Mouse (Mus musculus) neutrophil, adult 5-6 weeks (primary cell): ENCODE measurements around the gene Ptprd. TPM values are rescaled to one million over a fixed set of nuclear protein-coding genes. Genes with fewer than 3 reads are reported as not detected.

Experiments
- ATAC-seq: fragments of 151-379, 151-347 bp; 2 replicates; pipeline ENCODE4 v1.8.0; 2017; ENCODE audit warnings: mild to moderate bottlenecking, moderate TSS enrichment; ENCODE audit not compliant: insufficient number of reproducible peaks, poor library complexity, low FRiP score, severe bottlenecking; ENCODE audit errors: extremely low read depth
- total RNA-seq: library from RNA; stranded (forward); fragments of 200-1000 nt; gene quantifications from 2 replicates; pipeline ENCODE4 v1.2.3, GENCODE M21; 2017

Gene Ptprd
- 0.12 and 0.35 TPM in 2 replicates for total RNA-seq

DNA sequence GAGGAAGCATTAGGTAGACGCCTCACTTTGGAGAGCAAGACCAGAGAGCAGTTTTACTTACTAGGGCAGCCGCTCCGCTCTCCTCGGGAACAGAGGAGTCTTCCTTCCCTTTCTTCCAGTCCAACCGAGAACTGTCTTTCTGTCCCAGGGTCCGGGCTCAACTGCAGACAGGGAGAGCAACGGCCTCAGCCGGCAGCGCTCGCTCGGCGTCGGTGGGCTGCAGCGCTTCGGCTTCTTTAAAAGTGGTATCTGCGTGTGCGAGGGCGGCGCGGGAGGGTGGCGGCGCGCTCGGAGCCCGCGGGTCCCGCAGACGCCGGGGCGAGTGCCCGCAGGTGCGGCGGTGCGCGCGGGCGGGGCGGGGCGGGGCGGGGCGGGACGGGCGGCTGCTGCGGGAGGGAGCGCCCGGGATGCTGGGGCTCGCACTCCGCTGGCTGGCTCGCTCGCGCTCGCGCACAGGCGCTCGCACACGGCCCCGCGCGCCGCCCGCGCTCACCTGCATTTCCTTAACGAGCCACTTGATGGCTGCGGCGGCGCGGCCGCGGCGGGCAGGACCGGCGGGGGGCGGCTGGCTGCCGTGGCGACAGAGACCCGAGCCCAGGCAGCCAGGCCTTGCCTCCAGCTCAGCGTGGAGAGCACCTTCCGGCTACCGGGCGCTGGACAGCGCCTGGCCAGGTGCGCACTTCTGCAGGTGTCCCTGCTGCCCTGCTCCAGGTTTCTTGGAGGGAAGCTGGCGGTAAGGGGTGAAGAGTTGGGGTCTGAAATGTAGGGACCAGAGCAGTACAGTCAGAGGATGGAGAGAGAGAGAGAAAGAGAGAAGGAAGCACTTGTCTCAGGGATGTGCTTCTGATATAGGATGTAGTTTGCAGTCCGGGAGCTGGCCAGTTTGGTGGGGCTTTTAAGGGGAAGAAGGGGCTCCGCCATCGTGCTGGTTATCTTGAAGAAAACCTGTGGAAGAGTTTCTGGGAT, at the start of gene Ptprd:
TSS of gene Ptprd (minus strand) at position 433 of the 966 bp plus-strand sequence.
- no peak for ATAC-seq

DNA sequence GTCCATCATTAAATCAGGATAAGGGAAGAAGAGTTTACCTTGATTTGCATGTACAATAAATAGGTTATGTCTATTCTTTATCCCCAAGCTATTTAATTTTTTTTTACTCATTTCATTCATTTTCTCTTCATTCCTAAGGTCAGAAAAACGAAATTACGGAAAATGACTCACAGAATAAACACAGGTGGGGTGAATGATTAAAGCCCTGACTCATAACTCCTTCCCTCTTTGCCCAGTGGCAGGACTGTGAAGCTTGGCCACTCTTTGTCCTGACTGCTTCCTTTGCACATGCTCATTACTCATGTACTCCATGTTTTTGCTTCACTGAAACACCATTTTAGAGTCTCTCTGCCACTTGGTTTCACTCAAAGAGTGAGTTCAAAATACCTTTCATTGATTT, 24.1 kb upstream of the Ptprd start:
- ATAC-seq: no peak

DNA sequence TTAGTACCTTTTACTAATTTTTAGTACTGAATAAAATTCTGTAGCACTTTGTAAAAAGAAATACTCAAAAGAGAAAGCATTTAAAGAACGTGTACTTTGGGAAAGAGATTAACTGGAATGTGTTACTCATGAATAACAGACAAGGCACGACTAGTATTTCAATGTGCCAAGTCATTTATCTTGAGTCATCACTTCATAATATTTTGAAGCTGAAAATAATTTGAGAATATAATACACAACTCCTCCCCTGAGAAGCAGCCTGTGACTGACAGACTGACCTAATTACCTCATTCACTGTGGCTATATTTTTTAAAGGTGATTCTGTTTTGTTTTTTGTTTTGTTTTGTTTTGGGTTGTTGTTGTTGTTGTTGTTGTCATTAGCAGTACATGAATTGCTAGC, 23.6 kb upstream of the Ptprd start:
- no peak for ATAC-seq

DNA sequence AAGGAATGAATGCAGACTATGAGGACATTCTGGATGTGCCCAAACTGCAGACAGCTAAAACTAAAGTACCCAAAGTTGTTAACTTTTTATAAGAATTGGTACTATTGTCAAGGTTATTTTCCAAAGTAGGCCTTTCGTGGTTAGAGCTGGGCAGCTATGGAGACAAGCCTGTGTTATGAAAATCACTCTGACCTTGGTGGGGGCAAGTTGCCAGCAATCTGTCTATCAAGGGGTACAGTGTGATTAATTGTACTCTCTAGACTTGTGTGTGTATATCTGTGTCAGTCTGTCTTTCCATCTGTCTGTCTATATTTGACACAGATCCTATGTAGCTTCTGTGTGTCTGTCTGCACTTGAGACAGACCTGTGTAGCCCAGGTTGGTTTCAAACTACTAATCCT, 22.9 kb upstream of the Ptprd start:
- ATAC-seq: no peak

DNA sequence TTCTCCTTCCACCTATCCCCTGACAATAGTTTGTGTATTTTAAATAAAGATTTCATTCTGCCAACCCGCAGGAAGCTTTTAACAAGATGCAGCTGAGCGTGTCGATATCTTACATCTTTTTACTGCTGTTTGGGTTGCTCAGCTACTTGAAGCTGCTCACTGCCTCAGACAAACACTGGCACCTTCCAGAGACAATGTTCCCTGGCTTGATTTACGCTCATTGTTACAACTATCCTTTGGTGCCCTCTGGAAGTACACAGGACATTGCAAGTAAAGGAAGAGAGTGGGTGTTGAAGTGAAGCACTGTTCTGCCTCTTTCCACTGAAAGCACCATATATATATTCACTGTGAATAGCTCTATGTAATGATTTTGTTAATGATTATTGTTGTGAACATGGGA, 2.2 kb upstream of the Ptprd start:
- ATAC-seq: no peak

DNA sequence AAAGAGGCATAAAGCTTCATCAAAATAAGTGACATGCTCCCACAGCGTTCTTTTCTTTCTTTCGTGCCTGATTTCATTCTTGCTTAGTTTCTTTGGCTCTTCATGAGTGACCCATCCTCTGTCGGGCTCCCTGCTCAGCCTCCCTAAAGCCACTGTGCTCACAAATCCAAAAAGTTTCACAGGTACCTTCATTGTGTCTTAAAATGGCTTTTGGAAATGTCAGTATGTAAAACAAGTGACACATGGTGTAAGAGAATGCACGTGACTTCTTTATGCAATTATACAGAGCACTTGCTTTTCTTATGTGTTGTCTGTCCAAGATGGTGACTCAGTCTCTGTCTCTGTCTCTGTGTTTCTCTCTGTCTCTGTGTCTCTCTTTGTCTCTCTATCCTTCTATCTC, 1.2 kb upstream of the Ptprd start:
- no peak for ATAC-seq

DNA sequence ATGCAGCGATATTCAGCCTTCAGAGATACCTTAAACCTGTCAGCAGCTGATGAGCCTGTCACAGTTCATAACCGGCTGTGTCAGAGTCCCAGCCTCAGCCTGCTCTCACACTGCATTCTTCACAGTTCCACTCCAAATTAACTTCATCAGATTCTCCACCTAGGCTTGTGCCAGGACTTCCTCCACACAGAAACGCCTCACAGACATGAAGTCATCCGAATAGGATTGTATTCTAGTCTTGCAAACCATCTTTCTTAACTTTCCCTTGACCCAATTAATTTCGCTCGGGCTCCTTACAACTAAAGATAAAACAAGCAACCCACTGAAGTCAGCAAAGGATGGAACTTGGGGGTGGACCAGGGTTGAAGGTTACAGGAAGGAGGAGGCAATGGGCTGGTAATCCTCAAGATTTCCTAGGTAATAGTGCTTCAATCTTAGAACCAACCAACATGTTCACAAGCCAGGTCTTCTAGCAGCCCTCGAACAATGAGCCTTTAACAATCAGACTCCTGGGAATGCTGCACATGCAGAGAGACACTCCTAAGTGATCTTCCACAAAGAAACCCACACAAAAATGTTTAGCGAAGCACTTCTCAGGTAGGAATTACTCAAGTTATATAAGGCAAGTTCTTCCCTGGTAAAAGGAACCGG, 758 bp downstream of the Ptprd start:
- no peak for ATAC-seq

DNA sequence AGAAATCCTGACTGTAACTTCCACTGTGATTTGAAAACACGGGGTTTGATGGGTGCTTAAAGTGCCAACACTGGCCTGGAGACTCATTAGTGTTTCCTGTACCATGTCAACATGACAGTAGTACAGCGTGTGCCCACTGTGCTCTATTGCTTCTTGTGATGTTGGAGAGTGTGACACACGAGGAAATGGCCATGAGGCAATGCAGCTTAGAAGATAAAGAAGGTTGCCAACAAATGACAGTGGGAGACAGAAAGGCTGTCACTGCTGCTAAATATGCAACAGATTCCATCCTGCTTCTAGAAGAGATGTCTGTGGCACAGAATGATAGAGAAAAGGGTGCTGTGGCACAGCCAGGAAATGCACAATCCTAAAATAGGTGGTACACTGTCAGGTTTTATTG, 6.7 kb downstream of the Ptprd start:
- no peak for ATAC-seq

DNA sequence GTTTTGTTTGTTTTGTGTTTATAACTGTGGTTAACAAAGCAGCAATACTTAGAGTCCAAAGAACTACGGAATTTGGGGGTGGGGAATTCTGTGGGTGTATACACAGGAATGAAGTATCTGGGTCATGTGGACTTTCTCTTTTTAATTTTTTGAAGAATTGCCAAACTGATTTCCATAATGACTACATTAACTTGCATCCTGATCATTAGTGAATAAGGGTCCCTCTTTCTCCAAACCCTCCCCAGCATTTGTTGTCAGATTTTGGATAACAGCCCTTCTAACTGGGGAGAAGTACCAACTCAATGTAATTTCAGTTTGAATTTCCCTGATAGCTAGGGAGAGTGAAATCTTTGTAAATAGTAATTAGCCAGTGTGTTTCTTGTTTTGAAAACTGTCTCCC, 43.3 kb downstream of the Ptprd start:
- no peak for ATAC-seq

DNA sequence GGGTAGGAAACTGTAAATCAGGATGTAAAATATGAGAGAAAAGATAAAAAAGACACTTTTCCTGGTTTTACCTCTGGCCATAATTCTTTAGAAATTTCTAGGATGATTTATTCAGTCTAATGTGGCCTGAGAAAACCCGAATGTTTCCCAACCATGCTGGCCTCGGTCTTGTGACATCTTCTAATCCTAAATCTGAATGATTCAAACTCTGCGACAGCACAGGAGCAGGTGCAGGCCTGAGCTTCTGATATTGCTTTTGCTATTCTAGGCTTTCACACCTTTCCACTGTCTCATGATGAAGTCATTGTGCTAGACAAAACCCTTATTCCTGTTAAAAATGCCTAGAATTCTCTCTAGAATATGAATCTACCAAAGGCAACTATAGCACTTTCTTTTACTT, 51.3 kb downstream of the Ptprd start:
- no peak for ATAC-seq

DNA sequence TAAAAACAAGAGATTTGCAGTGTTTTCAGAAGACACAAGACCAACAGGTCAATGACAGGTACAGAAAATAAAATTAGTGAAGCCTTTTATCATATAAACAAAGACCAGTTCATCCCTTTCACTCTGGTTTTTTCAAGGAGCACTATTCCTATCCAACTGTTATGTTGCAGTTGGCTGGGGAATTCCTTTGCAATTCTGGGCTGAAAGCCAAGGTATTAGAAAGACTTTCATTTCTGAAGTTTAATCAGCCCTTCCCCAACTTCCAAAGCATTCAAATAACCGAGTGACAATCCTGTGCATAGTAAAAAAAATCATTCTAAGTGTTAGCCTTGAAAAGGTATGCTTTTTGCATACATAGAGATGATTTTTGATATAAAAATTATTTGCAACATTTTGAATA, 61.2 kb downstream of the Ptprd start:
- no peak for ATAC-seq

DNA sequence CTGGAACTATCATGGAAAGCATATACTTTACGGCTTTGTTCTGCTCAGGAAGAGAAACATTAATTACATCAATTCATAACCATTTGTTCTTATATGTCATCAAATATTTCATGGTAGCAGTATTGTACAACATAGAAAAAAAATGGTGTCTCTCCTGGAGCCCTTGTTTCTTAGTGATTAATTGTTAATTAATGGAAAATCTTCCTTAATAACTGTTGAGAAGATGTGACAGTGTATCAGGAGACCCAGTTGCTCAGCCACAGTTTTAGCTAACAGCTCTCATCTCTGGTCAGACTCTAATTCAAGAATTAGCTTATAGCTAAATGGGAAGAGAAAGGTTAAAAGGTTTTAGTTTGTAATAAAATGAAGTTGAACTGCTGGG, 69.0 kb downstream of the Ptprd start:
- no peak for ATAC-seq

DNA sequence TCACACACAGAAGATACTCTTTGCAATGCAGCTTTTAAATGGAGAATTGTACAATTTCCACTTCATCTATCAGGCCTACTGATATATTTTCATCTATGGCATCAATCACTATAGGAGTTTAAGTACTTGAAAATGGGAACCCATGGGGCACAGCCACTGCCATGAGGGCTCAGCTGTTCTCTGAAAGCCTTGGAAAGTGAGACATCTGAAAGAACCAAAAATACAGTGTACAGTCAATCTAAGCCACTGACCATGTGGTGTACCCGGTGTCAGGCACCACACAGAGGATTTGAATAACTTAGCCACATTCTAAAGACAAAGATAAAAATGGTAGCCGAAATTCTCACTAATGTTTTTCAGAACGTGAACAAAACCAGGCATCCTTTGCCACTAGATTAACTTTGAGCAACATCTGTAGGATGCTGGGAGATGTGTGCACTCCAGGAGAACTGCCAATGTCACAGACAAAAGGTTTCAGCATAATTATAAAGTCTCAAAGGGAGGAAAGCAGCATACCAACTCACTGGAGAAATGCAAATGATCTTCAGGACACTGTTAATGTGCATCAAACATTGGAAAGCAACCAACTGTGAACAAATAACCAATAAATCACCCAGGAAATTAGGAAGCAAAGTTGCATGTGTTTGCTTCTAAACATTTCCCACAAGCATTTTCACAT, 69.5 kb downstream of the Ptprd start:
- ATAC-seq: no peak

DNA sequence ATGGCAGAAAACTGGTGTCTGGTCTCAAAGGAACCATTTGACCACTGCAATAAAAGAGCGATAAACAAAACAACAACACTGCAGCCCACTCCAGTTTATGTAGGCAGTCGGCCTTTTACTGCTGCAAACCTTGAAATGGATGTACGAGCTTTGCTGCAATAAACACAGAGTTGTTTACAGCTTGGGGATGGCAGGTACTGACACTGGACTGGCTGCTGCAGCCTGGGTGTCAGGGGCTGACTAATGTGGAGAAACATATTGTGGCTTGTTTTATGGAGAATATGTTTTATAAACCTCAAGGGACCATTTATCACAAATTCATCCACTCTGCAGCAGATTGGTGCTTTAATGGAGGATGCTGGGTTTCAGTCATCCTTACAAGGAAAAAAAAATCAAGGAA, 100.9 kb downstream of the Ptprd start:
- no peak for ATAC-seq

DNA sequence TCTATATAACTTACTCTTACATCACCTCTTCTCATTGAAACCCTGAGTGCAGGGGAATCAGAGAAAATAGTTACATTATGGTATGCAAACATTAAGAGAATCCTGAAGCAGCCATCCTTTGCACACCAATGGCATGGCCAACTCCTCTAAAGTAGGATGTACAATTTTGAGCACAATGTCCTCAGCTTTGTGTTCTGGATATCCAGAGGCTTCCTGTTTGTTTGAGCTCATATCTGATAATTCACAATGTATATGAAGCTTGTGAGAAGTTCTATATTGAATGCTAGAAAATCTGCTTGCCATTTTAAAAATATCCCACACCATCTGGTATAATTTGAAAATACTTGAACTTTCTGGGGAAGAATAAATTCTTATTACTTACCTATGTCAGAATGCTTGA, 114.2 kb downstream of the Ptprd start:
- no peak for ATAC-seq

DNA sequence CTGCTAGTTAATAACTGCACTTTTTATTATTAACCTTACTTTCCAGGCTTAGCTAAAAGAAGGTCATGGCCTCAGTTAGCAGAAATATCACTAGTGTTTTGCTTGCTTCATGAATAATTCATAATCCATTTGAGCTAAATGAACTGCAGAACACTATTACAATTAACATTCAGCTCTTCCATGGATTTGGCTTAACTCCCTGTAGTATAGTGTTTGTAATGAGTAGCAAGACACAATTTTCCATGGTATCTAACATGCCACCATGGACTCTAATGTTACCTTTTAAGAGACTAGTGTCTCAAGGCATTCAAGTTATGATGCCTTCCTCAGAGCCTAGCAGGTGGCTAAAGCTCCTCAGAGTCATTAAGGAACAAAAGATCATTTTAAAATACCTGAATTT, 129.0 kb downstream of the Ptprd start:
- ATAC-seq: no peak

DNA sequence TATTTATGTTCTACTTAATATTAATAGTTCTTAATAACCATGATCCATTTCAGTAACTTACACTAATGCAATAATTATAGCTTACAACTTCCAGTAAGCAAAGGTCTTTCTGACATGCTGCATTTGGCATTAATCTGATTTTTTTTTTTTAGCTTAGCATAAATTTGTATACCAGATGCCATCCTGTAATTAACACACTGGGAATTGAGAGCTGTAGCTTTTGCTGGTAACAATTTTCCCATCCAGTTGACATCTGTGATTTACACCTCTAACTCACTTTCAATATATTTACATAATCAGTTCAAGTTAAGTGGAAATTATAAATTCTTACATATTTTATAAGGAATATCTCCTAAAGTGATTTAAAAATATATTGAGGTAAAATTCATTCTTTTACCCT, 134.3 kb downstream of the Ptprd start:
- ATAC-seq: no peak

DNA sequence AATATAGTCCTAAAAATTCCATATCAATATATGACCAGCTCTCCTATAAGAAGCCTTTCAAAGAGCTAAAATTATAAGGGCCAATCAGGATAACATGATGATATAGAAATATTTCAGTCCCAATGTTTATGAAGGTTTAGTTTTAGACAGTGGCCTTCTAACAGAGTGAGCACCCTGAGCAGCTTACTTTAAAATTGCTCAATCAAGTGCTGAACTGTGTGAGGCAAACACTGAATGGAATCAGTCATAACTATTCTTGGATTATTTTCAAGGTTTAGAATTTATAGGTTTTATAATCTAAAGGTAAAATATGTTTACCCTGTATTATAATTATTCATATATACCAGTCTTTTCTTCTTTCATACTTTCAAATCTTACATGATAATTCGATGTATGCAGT, 134.7 kb downstream of the Ptprd start:
- ATAC-seq: no peak

DNA sequence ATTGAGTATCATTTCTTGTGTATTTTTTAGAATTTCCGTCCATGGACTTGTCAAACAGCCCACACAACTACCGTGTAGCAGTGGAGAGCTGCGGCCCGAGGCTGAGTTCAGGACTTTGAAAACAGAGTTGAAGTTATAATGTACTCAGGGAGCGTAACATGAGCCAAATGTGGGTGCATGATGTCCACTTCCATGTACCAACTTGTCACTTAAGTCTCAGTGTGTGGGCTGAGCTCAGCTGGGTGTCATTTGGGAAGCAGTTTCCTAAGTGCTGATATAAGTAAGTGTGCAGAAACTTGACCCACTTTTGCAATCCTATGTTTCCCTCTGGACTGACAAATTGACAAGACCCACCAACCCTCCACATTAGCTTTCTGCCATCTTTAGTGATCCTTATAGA, 173.4 kb downstream of the Ptprd start:
- no peak for ATAC-seq

DNA sequence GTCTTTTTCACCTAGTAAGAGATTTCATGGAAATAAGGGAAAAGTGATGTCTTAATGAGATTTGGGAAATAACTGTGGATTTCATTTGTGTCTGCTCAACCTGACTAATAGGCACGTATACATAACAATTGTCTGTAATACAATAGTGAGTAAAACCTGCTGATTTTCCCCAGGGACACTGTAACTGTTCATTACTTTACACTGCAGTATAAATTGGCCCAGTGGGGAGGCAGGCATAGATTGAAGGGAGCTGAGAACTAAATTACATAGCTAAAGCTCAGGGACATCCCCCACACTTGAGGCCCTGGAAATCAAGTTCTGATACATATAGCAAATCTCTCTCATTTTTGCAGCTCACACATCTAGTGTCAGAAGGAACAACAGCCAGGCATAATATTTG, 209.7 kb downstream of the Ptprd start:
- no peak for ATAC-seq
